Mouse (Mus musculus) lung, postnatal 4 days (tissue): ENCODE results near the gene Col2a1.

ENCODE experiments used
- DNase-seq, 2 experiments: peaks; one replicate each; pipeline ENCODE4 v3.0.0; 2021

Gene Col2a1

DNA sequence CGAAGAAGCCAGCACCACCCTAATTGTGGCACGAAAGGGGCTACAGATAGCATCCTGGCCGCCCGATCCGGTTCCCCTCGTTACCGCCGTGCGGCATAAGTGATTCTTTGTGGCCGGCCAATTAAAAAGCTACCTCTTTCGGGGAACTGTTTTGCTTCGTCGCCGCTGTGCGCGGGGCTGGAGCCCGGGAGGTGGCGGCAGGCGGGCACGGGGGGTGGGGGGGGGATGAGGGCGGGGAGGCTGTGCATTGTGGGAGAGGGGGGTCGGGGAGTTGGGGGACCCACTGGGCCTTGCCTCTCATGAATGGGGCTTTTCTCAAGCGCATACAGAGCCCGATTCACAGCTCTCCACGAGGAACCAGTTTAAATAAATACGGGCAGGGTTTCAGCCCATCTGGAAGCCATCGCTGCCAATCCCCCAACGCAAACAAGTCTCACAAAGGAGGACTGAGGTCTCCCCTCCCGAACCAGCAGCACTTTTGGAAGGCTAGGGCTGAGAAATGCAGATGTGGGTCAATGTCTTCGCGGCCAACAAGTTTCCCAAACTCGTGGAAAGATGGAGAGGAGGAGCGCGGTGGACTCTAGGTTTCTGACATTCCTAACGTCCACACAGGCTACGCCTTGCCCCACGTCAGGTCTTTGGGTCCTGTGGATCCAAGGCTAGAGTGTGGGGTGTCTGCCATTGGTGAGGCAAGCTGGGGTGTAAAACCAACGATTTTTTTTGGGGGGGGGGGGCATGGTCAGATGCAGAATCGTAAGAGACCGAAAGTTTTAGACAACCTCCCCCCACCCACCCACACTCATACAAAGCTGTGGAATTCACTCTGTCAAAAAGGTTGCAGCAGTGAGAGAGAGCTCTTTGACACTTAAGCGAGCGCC lies 2.1 kb downstream of the Col2a1 start:
- no peak for DNase-seq

DNA sequence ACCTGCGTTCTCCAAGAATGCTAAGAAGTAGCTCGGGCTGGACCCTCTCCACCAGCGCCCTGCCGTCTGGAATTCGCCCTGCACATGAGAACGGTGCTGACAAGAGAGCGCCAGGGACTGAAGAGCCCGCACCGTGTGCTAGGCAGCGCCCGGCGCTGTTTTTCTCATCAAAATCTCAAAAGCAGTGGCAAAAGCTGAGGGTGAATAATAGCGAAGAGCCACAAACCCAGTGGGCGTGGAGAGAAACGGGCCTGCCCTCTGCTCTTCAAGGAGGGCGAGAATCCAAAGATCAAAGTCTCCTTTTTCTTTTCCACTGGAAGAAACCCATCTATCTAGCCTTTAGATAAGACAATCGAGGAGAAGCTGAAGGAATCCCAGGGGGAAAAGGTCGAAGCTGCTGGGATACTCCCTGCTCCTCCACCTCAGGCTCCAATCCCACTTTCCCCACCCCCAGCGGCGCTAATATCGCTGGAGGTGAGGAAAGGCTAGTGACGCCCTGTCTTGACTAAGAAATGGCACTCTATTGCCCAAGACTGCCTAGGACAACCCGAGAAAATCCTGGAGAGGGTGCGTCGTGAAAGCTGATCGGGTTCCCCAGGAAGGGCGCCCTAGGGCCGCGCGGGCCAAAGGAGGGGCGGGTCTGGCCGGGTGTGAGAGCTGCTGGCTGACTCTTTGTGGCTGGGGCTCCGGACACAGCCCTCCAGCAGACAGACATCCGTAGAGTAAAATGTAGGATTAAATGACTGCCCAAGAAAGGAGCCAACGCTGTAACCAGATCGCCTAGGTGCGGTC lies 3.0 kb downstream of the Col2a1 start:
- peak in 1 of 2 experiments; percentile 19 for DNase-seq

DNA sequence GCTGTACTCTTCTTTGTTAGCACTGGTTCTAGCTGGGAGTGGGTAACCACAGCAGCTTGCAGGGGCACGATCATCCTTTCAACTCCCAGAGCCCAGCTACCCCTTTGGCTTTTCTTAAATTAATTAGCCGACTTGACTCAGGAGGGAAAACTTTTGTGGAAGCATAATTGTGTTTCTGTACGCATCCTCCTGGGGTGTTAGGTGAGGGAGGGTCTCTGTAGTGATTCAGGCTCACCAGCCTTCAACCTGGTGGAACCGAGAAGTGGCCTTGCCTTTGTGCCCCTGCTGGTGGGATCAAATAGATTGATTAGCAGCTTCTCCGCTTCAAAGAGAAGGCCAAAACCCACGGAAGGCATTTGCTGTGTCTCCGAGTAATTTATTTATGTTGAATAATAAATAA lies 4.5 kb downstream of the Col2a1 start:
- DNase-seq, result no peak

DNA sequence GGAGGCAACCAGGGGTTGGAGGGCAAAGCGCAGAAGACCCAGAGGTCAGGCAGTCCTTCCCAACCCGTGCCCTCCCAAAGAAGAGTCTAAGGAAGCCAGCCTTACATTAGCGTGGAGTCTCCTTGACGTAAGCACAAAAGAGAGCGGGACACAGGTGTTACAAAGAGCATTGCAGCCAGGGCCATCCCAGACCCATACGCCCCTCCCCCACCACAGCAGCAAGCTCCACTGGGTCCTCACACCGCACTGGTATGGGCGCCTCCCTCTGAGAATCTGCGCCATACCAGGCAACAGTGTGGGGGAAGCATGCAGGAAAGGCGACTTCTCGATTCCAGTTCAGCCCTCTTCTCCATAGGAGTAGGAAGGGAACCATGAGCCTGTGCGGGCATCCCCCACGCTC lies 4.9 kb downstream of the Col2a1 start:
- no peak for DNase-seq

DNA sequence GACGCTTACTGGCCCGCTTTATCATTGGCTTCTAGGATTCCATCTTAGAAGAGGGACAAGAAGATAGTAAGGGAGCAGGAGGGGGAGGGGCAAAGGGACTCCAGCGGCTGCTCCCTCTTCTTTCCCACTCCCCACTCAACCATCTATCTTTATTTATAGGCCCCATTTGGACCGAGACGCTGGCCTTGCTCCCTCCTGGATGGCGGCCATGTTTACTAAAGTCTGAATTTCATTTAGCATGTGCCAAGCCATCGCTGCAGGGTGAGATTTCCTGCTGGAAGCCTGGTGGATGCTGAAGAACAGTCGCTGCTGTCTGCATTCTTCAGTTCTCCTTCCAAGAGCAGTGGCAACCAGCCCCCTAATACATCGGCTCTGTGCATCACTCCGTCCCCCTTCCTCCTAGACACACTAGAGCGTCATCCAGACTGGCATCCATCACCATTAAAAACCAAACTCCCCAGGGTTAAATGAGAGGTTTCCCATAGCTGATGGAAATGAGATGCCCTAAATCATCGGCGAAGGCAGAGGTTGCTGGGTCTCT lies 7.7 kb downstream of the Col2a1 start:
- peak; percentile 65 to 83 for DNase-seq

DNA sequence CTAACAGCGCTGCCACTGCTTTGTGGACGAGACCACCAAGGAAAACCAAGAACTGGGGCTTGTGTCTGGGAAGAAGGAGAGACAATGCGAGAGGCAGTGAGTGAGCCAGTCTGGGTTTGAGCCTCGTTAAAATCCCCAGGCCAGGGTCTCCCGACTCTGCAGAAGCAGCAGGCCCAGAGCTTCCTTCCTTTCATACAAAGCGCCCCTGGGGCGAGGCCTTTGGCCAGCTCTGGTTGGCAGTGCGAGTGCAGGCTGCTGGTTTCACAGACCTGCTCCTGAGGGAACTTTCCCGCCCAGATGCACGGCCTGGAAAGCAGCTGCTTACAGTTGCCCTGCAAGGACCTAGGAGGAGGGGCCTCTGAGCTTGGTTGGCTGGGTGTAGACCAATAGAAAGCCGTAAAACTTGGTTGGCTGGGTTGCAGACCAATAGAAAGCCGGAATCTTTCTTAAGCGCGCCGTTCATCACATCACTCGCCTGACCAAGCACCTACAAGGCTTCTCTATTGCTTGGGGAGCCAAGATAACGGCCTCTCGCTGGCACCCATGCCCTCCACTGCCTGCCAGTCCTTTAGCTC lies 11.7 kb downstream of the Col2a1 start:
- peak; percentile 81 to 85 for DNase-seq

DNA sequence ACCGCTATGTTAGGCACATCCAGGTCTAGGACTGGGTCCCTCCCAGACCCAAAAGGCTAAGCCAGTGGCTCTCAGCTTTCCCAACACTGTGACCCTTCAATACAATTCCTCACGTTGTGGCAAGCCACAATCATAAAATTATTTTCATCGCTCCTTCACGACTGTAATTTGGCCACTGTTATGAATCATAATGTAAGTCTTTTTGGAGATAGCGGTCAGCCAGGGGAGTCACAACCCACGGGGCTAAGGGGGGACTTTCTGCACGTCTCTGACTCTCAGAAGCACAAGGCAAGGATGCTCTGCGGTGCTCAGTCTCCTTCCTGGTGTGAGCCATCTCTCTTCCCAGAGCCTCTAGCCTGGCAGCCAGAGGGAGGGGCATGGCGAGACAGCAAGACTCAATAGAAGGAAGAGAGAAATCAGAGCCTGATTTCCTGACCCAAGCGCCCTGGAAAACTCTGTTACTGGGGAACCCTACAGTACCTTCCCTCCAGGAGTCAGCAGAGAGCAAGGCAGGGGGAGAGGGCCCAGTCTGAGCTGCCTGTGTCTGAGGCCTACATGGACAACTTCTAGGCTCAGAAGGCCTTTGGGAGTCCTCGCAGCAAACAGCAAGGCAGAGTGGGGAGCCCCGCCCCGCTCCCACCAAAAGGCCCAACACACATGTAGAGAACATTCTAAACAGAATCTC lies 12.3 kb downstream of the Col2a1 start:
- DNase-seq, result no peak

DNA sequence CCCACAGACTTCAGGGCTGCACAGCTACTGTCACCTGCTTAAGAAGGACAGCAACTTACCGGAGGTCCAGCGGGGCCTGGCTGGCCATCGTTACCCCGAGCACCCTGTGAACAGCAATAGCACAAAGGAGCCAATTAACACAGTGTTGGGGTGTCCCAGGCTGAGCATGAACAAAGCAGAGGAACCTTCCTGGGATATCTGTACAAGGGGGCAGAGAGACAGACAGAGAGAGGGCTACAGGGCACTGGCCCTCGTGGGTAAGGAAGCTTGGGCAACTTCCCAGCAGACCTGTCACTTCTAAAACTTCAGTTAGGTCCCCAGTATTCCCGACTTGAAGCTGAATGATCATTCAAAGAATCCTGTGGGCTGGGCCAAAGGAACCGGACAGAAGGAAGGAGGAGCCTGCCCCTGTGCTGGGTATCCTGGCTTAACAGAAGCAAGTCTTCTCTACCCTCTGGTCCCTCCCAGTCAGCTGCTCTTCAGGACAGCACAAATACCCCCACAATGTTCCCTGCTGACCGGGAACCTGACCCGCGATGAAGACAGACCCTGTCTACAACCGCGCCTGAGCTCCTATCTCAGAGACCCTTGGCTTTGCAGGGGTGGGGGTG lies 13.1 kb downstream of the Col2a1 start:
- no peak for DNase-seq

DNA sequence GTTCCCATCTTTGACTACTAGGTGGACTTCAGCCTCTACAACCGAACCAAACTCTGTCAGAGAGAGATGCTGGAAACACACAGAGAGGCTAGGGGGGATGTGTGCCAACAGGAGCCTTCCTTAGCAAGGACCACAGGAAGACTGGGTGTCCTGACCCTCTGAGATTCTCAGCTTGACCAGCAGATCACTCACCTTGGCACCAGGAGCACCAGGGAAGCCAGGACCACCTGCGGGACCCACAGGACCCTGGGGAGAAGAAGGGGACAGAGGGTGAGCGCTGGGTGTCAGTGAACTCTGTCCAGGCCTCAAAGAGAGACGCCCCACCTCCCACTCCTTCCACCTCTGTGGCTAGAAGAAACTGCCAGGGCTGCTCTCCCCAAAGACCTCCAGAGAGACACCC lies 13.8 kb downstream of the Col2a1 start:
- no peak for DNase-seq

DNA sequence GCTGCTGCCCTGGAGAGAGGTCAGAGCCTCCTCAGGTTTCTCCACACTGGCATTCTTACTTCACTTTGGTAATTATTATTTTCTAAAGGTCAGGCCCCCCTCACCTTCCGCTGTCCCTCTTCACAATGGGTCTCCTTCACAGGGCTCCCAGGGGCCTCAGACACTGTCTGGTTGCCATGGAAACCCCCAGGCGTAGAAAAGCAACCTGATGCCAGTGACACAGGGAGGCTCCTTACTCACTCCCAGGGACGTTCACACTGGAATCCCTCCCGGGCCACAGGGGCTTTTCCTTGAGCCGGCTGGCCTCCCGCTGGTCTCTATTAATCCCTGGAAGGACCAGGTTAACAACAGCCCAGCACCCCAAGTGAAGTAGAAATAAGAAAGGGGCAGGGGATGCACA lies 14.4 kb downstream of the Col2a1 start:
- no peak for DNase-seq

DNA sequence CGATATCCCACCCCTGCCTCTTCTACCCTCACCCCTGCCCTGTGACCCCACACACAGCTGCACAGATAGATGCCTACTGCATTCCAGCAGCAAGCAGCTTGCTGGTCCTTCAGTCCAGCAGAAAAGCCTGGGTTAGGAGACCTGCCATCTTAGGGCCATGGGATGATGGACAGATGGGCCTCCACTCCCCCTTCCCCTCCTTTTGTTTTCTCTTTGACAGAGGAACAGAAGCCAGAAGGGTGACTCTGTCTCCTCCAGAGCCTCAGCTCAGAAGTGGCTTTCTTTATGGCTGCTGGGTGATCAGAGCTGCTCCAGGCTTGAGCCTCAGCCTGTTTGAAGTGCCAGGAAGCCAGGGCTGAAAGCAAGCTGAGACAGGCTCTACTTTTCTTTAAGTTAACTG lies 15.0 kb downstream of the Col2a1 start:
- DNase-seq, result no peak

DNA sequence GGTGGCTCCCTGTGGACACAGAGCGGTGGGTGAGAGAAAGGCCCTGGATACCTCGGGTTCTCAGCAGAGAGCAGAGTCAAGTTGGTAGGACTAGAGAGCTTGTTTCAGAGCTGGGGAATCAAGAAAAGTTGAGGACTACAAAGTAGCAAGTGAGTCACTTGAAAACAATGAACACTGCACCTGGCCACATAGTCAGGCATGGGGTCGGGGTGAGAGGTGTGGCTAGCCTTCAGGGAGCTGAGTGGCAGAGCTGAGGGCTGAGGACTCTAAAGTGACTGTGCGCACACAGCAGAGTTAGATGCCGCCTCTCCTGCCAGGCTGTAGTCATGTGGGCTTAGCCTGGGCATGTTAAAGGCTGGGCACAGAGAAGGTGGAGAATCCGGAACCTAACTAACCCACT lies 22.9 kb downstream of the Col2a1 start:
- DNase-seq, result peak in 1 of 2 experiments; percentile 18

DNA sequence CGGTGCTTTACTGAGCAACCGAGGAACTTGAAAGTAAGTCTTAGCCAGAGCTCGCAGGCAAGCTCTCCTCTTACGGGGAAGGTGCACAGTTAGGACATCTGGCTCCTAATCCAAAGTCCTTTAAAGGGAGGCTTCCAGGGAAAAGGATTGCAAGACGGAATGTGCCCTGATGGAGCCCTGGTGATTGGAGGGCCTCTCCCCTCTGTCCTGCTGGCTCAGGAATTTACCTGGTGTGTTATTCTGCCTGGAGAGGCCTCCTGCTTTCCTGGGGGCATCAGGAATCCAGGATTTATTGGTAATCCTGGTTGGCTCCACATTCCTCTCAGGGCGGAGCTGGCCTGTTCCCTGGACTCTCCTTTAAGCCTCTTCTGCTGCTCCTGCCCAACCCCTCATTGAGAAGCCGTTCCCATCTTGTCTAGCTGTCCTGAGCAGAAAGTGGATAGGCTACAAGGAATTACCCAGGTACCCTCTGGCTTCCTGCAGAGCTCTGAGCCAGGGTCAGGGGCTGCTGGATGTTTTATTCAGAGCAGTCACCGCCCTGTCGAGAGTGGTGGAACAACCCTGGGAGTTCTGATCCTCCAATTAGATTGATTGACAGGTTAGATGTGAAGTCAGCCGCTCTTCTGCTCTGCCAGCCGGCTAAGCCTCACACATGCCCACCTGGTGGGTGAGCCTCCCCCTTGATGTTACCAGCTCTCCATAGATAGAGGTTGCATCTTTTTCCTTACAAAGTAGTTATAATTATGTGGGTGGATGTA lies 31.1 kb downstream of the Col2a1 start:
- DNase-seq, result peak in 1 of 2 experiments; percentile 9

DNA sequence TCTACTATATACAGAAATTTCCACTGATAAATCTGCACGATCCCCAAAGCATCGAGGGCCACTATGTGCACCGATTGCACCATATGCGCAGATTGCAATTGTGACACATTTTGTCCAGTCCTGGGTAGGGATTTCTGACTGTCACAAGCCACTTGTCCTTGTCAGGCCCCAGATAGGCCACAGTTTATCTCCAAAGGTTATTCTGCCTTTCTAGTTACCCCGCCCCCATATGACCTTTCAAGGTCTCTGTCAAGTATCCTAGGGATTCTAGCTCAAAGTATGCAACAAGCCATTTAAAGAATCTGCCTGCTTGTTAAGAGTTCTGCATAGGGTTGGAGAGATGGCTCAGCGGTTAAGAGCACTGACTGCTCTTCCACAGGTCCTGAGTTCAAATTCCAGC lies 31.9 kb downstream of the Col2a1 start:
- no peak for DNase-seq

DNA sequence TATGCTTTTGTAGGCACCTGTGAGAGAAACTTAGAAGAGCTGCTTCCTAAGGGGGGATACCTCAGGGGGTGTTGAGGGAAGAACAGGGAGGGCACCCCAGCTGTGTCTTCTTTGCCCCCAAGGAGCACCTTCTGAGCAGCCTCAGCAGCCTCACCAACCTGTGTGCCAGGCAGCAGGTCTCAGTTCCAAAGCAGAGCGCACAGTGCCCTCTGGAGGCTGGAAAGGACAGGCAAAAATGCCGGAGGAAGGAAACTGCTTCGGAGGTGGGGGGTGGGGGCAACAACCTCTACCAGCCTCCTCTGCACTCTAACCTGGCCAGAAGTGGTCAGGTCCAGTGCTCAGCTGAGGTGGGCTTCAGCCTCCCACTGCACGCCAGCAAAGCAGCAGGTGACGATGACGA lies 34.2 kb downstream of the Col2a1 start:
- DNase-seq, result peak in 1 of 2 experiments; percentile 18

DNA sequence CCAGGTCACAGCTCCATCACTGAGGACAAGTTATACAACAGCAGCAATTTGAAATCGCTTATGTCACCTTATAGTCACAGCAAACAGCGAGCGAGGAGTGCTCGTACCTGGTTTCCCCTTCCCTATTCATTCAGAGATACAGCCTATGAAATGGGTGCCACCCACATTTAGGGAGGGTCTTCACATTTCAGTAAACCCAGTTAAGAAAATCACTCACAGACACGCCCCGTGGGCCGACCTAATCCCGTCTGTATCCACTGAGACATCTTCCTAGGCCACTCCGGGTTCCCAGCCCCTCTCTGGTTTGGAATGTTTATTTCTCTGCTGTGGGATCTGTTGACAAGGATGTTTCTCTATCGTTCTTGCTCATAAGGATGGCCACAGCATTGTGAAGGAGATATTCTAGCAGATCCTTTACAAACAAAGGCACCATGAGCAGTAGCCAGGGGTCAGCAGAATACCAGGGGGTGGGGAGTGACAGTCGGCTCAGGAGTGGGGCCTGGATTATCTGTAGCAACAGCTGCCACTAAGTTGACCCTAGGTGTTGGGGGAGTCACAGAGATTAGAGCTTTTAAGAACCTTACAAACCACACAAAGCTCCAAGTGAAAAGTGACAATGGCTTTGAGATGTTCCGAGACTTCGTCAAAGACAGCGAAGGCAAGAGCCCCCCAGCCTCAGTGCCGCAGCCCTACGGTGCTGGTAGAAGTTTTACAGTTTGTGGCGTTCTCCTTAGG lies 39.0 kb downstream of the Col2a1 start:
- no peak for DNase-seq

DNA sequence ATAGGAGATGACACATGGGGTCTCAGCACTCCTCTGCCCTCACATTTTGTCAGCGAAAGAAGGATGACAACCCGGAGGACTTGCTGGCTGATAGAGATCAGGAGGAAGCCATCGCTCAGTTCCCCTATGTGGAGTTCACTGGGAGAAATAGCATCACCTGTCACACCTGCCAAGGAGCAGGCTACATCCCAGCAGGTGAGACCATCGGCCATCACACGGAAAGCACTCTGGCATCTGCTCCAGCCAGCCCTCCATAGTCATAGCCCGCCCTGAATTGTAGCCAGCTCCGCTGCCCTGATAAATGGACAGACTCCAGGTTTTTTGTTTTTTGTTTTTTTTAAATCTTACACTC lies 39.7 kb downstream of the Col2a1 start:
- no peak for DNase-seq

DNA sequence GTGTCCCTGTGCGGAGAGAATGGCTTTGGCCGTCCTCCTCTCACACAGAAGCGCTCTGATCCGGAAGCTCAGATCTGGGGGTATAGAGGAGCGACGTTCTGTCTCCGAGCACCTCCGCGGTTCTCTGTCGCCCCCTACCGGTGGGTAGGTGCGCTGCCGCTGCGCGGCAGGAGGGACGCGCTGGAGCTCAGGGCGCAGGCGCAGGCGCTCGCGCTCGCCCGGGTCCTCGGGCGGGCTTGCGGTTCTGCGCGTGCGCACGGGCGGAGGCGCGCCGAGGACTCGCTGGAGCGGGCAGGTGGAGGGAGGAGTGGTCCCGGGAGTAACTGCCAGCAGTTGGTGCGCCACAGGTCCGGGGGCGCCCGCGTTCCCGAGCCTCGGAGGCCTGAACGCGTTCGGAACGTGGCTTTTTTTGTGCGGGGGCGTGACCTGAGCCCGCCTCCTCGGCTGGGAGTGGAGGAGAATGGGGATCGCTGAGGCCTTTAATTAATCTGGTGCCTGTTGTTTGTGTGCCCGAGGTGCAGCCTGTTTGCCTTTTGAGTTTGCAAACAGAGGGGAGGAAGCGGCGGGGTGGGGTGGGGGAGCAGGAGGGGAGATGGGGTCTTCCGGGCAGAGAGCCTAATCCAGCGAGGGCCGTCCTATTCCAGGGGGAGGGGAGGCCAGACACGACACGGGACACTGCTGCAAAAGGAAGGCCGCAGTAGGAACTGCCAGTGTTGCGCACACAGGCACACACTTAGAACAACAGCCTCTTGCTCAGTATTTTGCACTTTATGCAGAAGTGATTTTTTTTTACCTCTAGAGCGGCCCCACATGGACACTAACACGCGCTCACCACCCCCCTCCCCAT lies 40.3 kb downstream of the Col2a1 start, which contains the start of gene Tmem106c:
TSS of gene Tmem106c (plus strand) at position 212 of the 847 bp plus-strand sequence.
- DNase-seq, result peak; percentile 93 to 94

DNA sequence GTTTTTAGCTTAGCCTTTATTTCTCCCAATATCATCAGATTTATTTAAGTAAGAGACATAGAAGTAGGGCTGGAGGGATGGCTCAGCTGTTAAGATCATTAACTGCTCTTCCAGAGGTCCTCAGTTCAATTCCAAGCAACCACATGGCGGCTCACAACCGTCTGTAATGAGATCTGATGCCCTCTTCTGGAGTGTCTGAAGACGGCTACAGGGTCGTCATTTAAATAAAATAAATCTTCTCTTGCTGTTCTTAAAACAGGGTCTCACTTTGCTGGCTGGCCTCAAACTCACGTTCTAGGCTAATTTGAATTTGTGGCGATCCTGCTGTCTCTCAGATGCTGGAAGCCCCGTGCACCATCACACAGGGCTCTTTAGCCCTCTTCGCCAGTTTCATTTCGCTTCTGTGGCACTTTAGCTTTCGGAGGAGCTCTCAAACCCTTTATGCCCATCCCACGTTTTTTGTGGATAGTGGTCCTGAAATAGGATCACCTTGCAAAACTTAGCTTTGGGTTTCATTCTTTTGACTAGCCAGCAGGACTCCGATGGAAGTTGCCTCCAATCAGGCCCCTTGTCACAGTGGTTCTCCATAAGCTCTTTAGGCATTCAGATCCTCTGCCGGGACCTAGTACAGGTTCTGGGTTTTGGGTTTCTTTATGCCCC lies 41.0 kb downstream of the Col2a1 start:
- no peak for DNase-seq
